Mouse (Mus musculus) spleen, adult 18-20 months (tissue): ENCODE measurements around the gene Hibch.
"Not testable (repeated sequence)": the region's sequence is repeated elsewhere in the genome, so short reads cannot be mapped to it uniquely, and the experiment has no call there.

Experiments used
- DNase-seq, 2 experiments: peaks; one replicate each; pipeline ENCODE4 v3.0.0; 2022; ENCODE audit warnings: mixed read lengths in 2 of 2

Hibch gene

GRCm38 (mm10) chr1:52909783-52910182, 65.1 kb downstream of the Hibch start:
- DNase-seq, result no peak

GRCm38 (mm10) chr1:52916655-52917054, 71.9 kb downstream of the Hibch start:
- no peak for DNase-seq

- DNase-seq, result not testable (repeated sequence)
Observed at GRCm38 (mm10) chr1:52918897-52919296, 74.2 kb downstream of the Hibch start.

DNA sequence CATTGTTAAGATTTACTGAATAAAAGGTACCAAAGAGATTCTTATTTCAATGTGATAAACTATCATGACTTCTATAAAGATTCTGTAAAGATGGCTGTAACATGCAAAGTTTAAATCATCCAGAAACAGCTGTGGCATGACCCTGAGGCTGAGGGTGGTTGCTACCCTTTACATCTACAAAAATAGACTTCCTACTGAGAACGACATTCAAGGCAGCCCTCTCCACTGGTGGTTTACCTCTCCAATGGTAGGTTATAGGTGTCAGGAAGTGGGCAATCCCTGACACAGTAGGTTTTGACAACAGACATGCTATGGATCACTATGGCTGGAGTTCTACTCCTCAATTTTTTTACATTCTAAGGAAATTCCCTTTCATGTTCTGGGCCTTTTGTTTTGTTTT, 79.8 kb downstream of the Hibch start:
- DNase-seq, result not testable (repeated sequence)

DNA sequence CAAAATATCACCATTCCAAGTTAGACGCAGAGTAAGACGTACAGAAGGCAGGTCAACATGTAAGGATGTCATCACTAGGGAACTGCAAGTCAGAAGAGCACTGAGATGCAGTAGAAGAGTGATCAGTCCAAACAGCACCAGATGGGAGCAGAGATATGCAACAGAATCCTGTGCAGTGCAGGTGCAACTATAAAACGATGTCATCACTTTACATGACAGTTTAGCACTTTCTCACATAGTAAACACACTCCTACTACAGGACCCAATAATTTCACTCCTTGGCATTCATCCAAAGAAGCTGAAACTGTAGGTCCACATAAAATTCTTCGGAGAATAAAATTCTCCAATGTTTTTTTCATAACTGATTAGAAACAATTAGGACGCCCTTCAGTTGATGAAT, 89.8 kb downstream of the Hibch start:
- no peak for DNase-seq

DNA sequence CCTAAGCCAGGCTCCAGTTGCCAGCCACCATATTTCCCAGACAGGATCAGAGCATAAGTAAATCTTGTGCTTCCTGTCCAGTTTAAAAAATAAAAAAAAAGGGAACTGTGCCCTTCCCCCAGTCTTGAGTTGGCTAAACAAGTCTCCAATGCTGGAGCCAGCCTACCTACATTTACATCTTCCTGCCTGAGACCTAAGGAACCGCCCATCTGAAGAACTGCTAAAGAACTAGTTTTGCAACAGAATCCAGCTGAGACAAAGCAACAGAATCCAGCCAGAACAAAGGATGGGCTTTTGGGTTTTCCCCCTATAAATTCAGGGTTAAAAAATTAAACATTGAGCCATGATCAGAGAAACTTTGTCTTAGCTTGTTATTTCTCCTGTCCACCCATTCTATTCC, 94.3 kb downstream of the Hibch start:
- DNase-seq, result no peak

DNA sequence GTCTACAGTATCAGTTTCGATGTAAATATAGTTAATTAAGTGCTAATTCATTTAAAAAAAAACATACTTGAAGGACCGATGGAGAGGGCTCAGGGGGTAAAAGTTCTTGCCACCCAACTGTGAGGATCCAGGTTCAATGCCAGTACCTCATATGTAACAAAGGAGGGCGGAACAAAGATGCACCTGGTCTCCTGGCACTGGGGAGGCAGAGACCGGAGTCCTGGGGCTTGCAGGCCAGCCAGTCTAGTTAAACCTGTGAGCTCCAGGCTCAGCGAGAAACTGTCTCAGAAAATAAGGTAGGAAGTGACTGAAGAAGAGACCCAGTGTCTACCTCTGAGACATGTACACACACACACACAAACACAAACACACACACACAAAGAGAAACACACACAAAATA, 103.2 kb downstream of the Hibch start:
- DNase-seq, result no peak

GRCm38 (mm10) chr1:52951146-52951868, 106.6 kb downstream of the Hibch start:
- DNase-seq, result no peak

DNA sequence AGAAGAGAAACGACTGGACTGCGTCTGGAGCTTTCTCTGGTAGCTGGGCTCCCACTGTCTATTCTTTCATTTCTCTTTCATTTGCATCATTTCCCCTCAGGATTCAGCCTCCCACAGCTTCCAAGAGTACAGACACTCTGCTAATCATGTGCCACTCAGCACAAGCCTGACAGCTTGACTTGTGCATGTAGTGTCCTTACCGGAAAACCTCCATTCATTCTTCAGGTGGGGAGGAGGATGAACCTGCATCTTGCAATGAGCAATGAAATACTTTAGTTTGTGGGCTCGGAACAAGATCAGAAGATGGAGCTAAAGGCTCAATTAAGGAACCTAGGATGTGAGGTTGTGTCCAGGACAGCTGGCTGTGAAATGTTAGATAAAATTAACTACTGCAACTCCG, 107.4 kb downstream of the Hibch start:
- DNase-seq, result no peak

DNA sequence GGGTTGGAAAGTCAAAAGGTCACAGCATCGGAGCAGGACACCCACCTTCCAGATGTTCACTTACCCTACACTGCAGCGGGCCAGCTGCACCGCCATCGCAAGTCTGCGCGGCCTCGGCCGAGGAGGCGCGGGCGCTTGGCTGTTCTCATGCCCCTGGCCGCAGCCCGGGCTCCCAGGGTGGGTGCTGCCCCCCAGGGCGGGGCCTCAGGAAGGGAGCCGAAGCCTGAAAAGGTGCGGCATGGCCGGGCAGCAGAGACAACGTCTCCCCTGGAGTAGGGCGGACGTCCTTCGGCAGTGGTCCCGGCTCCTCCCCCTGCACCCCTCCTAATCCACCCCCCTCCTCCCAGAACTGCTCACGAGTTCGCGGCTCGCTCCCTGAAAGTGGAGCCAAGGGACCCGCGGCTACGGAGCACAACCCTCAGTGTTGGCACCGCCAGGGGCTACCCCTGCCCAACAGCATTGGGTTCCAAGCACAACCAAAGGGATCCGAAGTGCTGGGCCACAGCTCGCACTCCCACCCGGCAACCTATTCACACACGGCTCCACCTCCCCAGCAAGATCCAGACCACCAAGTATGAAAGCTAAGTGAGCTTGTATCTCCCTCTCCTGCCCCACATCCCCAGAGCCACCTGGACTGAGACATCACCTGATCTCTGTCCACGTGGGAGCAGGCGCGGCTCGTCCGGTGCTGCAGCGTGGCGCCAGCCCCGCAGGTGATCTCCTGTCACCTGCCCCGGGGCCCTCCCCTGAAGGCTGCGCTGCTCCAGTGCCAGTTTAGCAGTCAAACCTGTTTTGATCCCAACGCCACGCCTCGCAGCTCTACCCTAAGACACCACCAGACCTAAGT, 108.0 kb downstream of the Hibch start:
- peak; percentile 8 to 11 for DNase-seq

GRCm38 (mm10) chr1:52953548-52953947, 108.8 kb downstream of the Hibch start:
- no peak for DNase-seq

DNA sequence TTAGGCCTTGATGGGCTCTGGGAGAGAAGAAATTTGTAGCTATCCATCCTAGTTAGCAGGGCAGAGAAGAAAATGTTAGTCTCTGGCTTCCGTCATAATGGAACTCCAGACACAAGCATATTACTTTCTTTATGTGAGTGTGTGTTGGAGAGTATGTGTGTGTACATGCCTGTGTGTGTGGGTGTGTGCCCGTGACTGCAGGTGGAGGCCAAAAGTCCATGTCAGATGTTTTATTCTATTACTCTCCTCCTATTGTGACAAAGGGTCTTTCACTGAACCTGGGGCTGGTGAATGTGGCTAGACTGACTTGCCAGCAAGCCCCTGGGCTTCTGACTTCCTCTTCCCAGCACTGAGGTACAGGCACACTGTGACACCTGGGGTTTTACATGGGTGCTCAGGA, 109.7 kb downstream of the Hibch start:
- no peak for DNase-seq

DNA sequence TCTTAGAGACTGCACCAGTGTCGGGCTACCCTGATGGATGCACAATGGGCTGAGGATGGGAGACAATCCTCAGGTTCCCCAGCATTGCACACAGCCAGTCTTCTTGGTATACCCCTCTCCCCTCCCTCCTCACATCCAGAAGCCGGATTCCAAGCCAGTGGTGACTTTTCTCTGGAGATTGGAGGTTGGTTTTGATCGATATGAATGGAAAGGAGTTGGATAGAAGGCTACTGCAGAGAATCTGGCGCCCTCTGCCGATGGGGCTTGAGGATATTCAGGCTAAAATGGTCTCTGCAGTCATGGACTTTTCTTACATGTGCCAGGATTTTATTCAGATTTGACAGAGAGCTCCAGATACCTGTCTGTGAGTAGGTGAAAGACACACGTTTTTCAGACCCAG, 110.4 kb downstream of the Hibch start:
- DNase-seq, result peak; percentile 8 to 62

DNA sequence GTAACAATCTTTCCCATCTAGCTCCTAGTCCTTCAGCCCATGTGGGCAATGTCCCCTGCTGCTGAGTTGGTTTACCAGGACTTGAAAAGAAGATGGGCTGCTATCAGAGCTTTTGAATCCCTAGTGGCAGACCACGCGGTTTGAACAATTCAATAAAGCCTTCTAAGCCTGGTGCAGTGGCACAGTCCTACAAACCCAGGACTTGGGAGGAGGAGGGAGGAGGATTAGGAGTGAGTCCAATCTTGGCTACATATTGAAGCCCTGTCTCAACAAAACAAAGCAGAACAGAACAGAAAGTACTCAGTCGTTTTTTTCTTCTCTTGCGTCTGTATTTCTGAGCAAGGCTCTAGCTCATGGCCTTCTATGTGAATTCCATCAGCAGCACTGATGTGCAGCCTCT, 112.0 kb downstream of the Hibch start:
- no peak for DNase-seq

DNA sequence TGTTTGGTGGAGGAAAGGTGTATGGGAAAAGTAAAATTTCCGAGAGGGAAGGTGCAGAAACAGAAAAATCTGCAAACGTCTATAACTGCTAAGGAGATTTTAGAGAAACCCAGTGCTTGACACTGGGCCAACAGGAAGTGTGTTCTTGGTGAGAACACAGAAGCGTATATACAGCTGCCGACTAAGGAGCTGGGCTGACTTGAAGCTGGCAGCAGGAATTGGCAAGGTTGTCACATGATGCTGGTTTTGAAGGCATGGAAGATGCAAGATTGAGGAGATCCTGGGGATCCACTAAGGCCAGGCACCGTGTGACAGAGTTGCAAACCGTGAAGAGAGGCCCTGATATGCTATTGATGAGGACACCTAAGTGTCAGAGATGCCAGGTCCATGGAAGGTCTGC, 115.5 kb downstream of the Hibch start:
- no peak for DNase-seq

DNA sequence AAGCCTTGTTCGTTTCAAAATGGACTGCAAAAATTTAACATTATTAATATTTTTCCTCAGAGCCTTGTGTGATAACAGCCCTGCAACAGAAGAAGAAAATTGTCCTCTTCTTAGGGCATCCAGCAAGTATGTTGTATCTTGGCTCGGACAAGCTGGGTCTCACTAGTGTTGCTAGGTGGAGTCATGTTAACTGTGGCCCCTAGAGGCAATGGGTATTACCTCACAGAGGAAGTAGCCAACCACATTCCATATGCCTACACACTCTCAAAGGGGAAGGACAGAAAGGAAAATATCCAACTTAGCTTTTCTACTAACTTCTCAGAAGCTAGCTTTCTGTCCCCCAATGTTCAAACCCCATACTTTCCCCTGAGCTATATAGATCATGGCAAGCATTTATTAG, 118.4 kb downstream of the Hibch start:
- no peak for DNase-seq

- DNase-seq, result no peak
Observed at GRCm38 (mm10) chr1:52964581-52964980, 119.9 kb downstream of the Hibch start.
